32 mouse cellular contexts compared by ENCODE assay signal in the genomic region with DNA sequence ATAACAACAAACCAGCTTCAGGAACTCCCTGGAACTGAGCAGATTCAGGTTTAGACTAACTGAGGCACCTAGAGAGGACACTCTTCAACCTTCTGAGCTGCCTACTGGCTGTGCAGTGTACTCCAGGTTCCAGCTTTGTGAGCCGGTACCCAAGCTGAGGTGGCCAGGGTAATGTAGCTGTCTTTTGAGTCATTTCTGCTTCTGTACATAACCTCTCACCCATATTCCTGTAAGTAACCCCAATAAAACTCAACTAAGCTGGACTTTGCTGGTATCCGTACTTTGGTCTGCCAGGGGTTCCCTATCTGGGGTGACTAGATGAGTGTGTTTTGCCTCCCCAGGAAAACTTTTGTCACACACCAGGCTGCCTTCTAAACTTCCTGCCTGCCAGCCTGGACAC. TPM values are rescaled to one million over a fixed set of nuclear protein-coding genes. Genes with fewer than 3 reads are reported as not detected.
A peak's percentile ranks its signal among the peaks of the same experiment; 100 is the strongest.
DNase-seq lines count a peak whose midpoint lies in the region; ATAC-seq and TF ChIP-seq lines count a peak whose summit lies in the region.
"Had no signal": no experiment of that assay in that cellular context is flagged by ENCODE, and none has a peak within 500 bp of the region (broad histone marks: within the 10 kb centered on the region; RNA-seq: fewer than 3 reads in every experiment).

No protein-coding gene starts in this region.

- no peaks in the 10 kb centered on the region for H3K27me3 ChIP-seq in liver, embryonic 15.5 days
- H3K27me3 ChIP-seq in liver, postnatal 0 days (ENCODE audit: insufficient read depth, low read length), result no peaks in the 10 kb centered on the region
- H3K27me3 ChIP-seq in intestine, embryonic 15.5 days (replicated peaks), result no peaks in the 10 kb centered on the region
- H3K27me3 ChIP-seq: embryonic facial prominence, embryonic 13.5 days; forebrain, embryonic 12.5 days; forebrain, embryonic 15.5 days; heart, embryonic 12.5 days; heart, embryonic 15.5 days; hindbrain, embryonic 13.5 days had no signal

- no peak for TF ChIP-seq CTCF in gastrocnemius, adult 2 months (IDR thresholded peaks at IDR 0.05)
- TF ChIP-seq CTCF in liver, postnatal 0 days (IDR thresholded peaks at IDR 0.05; ENCODE audit: low read depth), result no peak

- H3K9ac ChIP-seq in liver, embryonic 15.5 days, result no peak overlapping the region
- no peak overlapping the region for H3K9ac ChIP-seq in liver, postnatal 0 days (replicated peaks)
- H3K9ac ChIP-seq in intestine, embryonic 15.5 days, result no peak overlapping the region
- H3K9ac ChIP-seq: embryonic facial prominence, embryonic 13.5 days; forebrain, embryonic 12.5 days; forebrain, embryonic 15.5 days; heart, embryonic 12.5 days; heart, embryonic 15.5 days; hindbrain, embryonic 13.5 days had no signal

- H3K4me2 ChIP-seq in liver, embryonic 15.5 days, result no peak overlapping the region
- no peak overlapping the region for H3K4me2 ChIP-seq in liver, postnatal 0 days (ENCODE audit: low read depth, low read length)
- H3K4me2 ChIP-seq in intestine, embryonic 15.5 days (replicated peaks), result no peak overlapping the region
- H3K4me2 ChIP-seq: embryonic facial prominence, embryonic 13.5 days; forebrain, embryonic 12.5 days; forebrain, embryonic 15.5 days; heart, embryonic 12.5 days; heart, embryonic 15.5 days; hindbrain, embryonic 13.5 days had no signal

- H3K4me3 ChIP-seq in gastrocnemius, adult 2 months, result no peak overlapping the region
- H3K4me3 ChIP-seq in liver, embryonic 15.5 days (replicated peaks), result no peak overlapping the region
- H3K4me3 ChIP-seq in liver, postnatal 0 days (ENCODE audit: low read depth, low read length), result no peak overlapping the region
- no peak overlapping the region for H3K4me3 ChIP-seq in intestine, embryonic 15.5 days (replicated peaks)
- H3K4me3 ChIP-seq in macrophage (ENCODE audit: inconsistent target), result no peak overlapping the region
- H3K4me3 ChIP-seq: embryonic facial prominence, embryonic 10.5 days; embryonic facial prominence, embryonic 13.5 days; erythroblast, embryonic 14.5 days; forebrain, embryonic 12.5 days; forebrain, embryonic 15.5 days; heart, embryonic 12.5 days; heart, embryonic 15.5 days; hindbrain, embryonic 10.5 days; hindbrain, embryonic 13.5 days had no signal

- H3K4me1 ChIP-seq in liver, embryonic 15.5 days (replicated peaks), result peaks cover 92% of the 10 kb centered on the region
- H3K4me1 ChIP-seq in liver, postnatal 0 days (ENCODE audit: insufficient read depth), result peaks cover 34% of the 10 kb centered on the region
- H3K4me1 ChIP-seq in intestine, embryonic 15.5 days (replicated peaks), result peaks cover 20% of the 10 kb centered on the region

- 84% methylated on average over 2 of the region's 2 CpGs for WGBS in liver, embryonic 15.5 days (ENCODE audit: insufficient replicate concordance)
- WGBS in liver, postnatal 0 days (ENCODE audit: insufficient replicate concordance), result 78% methylated on average over 2 of the region's 2 CpGs
- 89% methylated on average over 2 of the region's 2 CpGs for WGBS in intestine, embryonic 15.5 days
- WGBS in macrophage (ENCODE audit: missing documents), result 63% methylated on average over 2 of the region's 2 CpGs

- ATAC-seq in liver, embryonic 15.5 days (ENCODE audit: insufficient read depth), result no peak
- ATAC-seq in liver, postnatal 0 days, result no peak
- peak; percentile 39 for ATAC-seq in intestine, embryonic 15.5 days
- ATAC-seq: activated CD4-positive, CD25-positive, alpha-beta regulatory T cell, adult 4 months; forebrain, embryonic 15.5 days; hindbrain, embryonic 16.5 days had no signal

- no peak for TF ChIP-seq EP300 in liver, postnatal 0 days (IDR thresholded peaks at IDR 0.05; ENCODE audit: low read depth)

- peak overlapping the region; percentile 20 for H3K27ac ChIP-seq in gastrocnemius, adult 2 months
- peak overlapping the region; percentile 34; the same call in 1 of the 2 replicates for H3K27ac ChIP-seq in liver, embryonic 15.5 days (replicated peaks)
- no peak overlapping the region for H3K27ac ChIP-seq in liver, postnatal 0 days (ENCODE audit: low read depth)
- no peak overlapping the region for H3K27ac ChIP-seq in intestine, embryonic 15.5 days
- H3K27ac ChIP-seq in macrophage, result peak overlapping the region; percentile 75
- H3K27ac ChIP-seq: embryonic facial prominence, embryonic 10.5 days; embryonic facial prominence, embryonic 13.5 days; forebrain, embryonic 12.5 days; forebrain, embryonic 15.5 days; heart, embryonic 15.5 days; hindbrain, embryonic 10.5 days; hindbrain, embryonic 13.5 days had no signal

- no peaks in the 10 kb centered on the region for H3K9me3 ChIP-seq in liver, embryonic 15.5 days (replicated peaks)
- no peaks in the 10 kb centered on the region for H3K9me3 ChIP-seq in liver, postnatal 0 days (ENCODE audit: low read length)
- no peaks in the 10 kb centered on the region for H3K9me3 ChIP-seq in intestine, embryonic 15.5 days
- H3K9me3 ChIP-seq: embryonic facial prominence, embryonic 10.5 days; embryonic facial prominence, embryonic 13.5 days; forebrain, embryonic 12.5 days; forebrain, embryonic 15.5 days; heart, embryonic 12.5 days; heart, embryonic 15.5 days; hindbrain, embryonic 10.5 days; hindbrain, embryonic 13.5 days had no signal

- intact Hi-C loops in gastrocnemius, adult 2 months (cut with DNase I), result no loop called here
- intact Hi-C loops in gastrocnemius, postnatal 36 days (cut with DNase I), result no loop called here

- H3K36me3 ChIP-seq in liver, embryonic 15.5 days (replicated peaks), result peaks cover 100% of the 10 kb centered on the region
- H3K36me3 ChIP-seq in liver, postnatal 0 days (replicated peaks; ENCODE audit: insufficient read depth, low read length), result peaks cover 85% of the 10 kb centered on the region
- H3K36me3 ChIP-seq in intestine, embryonic 15.5 days, result 0 out of 2 replicates have a peak, but pooled peaks cover 8% of the 10 kb centered on the region
- H3K36me3 ChIP-seq in macrophage (ENCODE audit: inconsistent target), result peaks cover 52% of the 10 kb centered on the region
- H3K36me3 ChIP-seq: forebrain, embryonic 15.5 days had no signal

- peaks cover 97% of the 10 kb centered on the region for H3K79me2 ChIP-seq in macrophage (ENCODE audit: inconsistent target)

- DNase-seq in gastrocnemius, adult 2 months, result no peak
- no peak for DNase-seq in gastrocnemius, postnatal 36 days
- DNase-seq in liver, postnatal 0 days, result no peak
- no peak for DNase-seq in retina, postnatal 1 day
- DNase-seq in kidney, postnatal 14 days, result no peak
- DNase-seq: adrenal gland, postnatal 10 days; adrenal gland, postnatal 36 days; cerebellum, adult 11-12 months; cerebellum, adult 8-10 months; cerebellum, postnatal 10 days; cerebellum, postnatal 36 days; embryo, embryonic 11 days; gastrocnemius, postnatal 14 days; heart, adult 18-20 months; heart, postnatal 10 days; heart, postnatal 36 days had no signal

RNA-seq across cellular contexts. Expression of gene Plekho2, which starts 15.1 kb away (rescaled TPM):
- total RNA-seq in gastrocnemius, adult 2 months (2021), result 1 to 10 TPM; 4.4 to 4.5 TPM
- 1 to 10 TPM; 5.2 to 5.9 TPM for total RNA-seq in gastrocnemius, postnatal 36 days (2021)
- 27.0 and 27.3 TPM in 2 replicates for polyA plus RNA-seq in liver, embryonic 15.5 days (2015; fragmentation: Nextera tagmentation; extraction: Ambion mirVana)
- 14.3 and 14.5 TPM in 2 replicates for polyA plus RNA-seq in liver, postnatal 0 days (2015; fragmentation: Nextera tagmentation; extraction: Ambion mirVana)
- 11.0 and 11.2 TPM in 2 replicates for polyA plus RNA-seq in intestine, embryonic 15.5 days (2015; fragmentation: Nextera tagmentation; extraction: Ambion mirVana)
- 1,000 to 10,000 TPM in 1 of 26 experiments, 100 to 1,000 TPM in 25; 183 to 1,124 (median 419) TPM for total RNA-seq in macrophage (2018; cell fraction: chromatin; rRNA removed)
- total RNA-seq in macrophage (2018; cell fraction: cytosol; rRNA removed), result 100 to 1,000 TPM; 261 to 438 (median 317) TPM
- 1,000 to 10,000 TPM in 2 of 26 experiments, 100 to 1,000 TPM in 24; 284 to 1,133 (median 407) TPM for total RNA-seq in macrophage (2018; cell fraction: nucleus; rRNA removed)
- polyA plus RNA-seq in macrophage (2018), result 195 to 316 TPM (median 234 TPM) in 3 replicates

RNA-seq across cellular contexts. Expression of gene Pif1, which starts 22.3 kb away (rescaled TPM):
- not detected for total RNA-seq in gastrocnemius, adult 2 months (2021)
- under 1 TPM in 1 of 2 experiments, not detected in 1; 0.92 TPM for total RNA-seq in gastrocnemius, postnatal 36 days (2021)
- 10.0 and 13.2 TPM in 2 replicates for polyA plus RNA-seq in liver, embryonic 15.5 days (2015; fragmentation: Nextera tagmentation; extraction: Ambion mirVana)
- 3.2 and 3.5 TPM in 2 replicates for polyA plus RNA-seq in liver, postnatal 0 days (2015; fragmentation: Nextera tagmentation; extraction: Ambion mirVana)
- 9.1 and 9.6 TPM in 2 replicates for polyA plus RNA-seq in intestine, embryonic 15.5 days (2015; fragmentation: Nextera tagmentation; extraction: Ambion mirVana)
- 1 to 10 TPM in 14 of 26 experiments, under 1 TPM in 3, not detected in 9; 0.42 to 7.2 (median 1.2) TPM for total RNA-seq in macrophage (2018; cell fraction: chromatin; rRNA removed)
- 1 to 10 TPM in 1 of 26 experiments, under 1 TPM in 19, not detected in 6; 0.03 to 1.3 (median 0.27) TPM for total RNA-seq in macrophage (2018; cell fraction: cytosol; rRNA removed)
- total RNA-seq in macrophage (2018; cell fraction: nucleus; rRNA removed), result 1 to 10 TPM in 5 of 26 experiments, under 1 TPM in 17, not detected in 4; 0.12 to 3.1 (median 0.45) TPM
- 0.51 to 0.53 TPM in 2 of 3 replicates, not detected in the other for polyA plus RNA-seq in macrophage (2018)
- total RNA-seq: gastrocnemius, adult 18-20 months; heart, adult 18-20 months had no signal

RNA-seq across cellular contexts. Expression of gene Ankdd1a, which starts 44.7 kb away (rescaled TPM):
- not detected for total RNA-seq in gastrocnemius, adult 2 months (2021)
- not detected for total RNA-seq in gastrocnemius, postnatal 36 days (2021)
- 0.09 TPM in 1 of 2 replicates, not detected in the other for polyA plus RNA-seq in liver, embryonic 15.5 days (2015; fragmentation: Nextera tagmentation; extraction: Ambion mirVana)
- not detected in 2 replicates for polyA plus RNA-seq in liver, postnatal 0 days (2015; fragmentation: Nextera tagmentation; extraction: Ambion mirVana)
- not detected in 2 replicates for polyA plus RNA-seq in intestine, embryonic 15.5 days (2015; fragmentation: Nextera tagmentation; extraction: Ambion mirVana)
- total RNA-seq in macrophage (2018; cell fraction: chromatin; rRNA removed), result 10 to 100 TPM in 10 of 26 experiments, 1 to 10 TPM in 16; 2.1 to 25.4 (median 7.0) TPM
- total RNA-seq in macrophage (2018; cell fraction: cytosol; rRNA removed), result under 1 TPM in 16 of 26 experiments, not detected in 10; 0.07 to 0.44 (median 0.15) TPM
- 10 to 100 TPM in 2 of 26 experiments, 1 to 10 TPM in 21, under 1 TPM in 3; 0.52 to 18.4 (median 2.1) TPM for total RNA-seq in macrophage (2018; cell fraction: nucleus; rRNA removed)
- polyA plus RNA-seq in macrophage (2018), result 0.13 TPM in 1 of 3 replicates, not detected in the others
- total RNA-seq: ES-E14; gastrocnemius, adult 18-20 months; gastrocnemius, postnatal 14 days; heart, adult 18-20 months; heart, postnatal 36 days had no signal
- polyA plus RNA-seq: embryonic facial prominence, embryonic 10.5 days; embryonic facial prominence, embryonic 13.5 days; erythroblast, embryonic 14.5 days; heart, embryonic 12.5 days; heart, embryonic 15.5 days; hindbrain, embryonic 10.5 days had no signal

Comparison
In these comparisons a context has a peak if more than half of its experiments do, and no peak if none do; other contexts are left out.
1. H3K27ac ChIP-seq: peak in gastrocnemius, adult 2 months (single experiment), liver, embryonic 15.5 days (single experiment) and macrophage (single experiment); none in liver, postnatal 0 days (single experiment) and intestine, embryonic 15.5 days (single experiment).